Mouse (Mus musculus): ENCODE results near the gene Atp8a2.

The Atp8a2 gene

GRCm38 (mm10) chr14:60163367-60163766, 33.6 kb downstream of the Atp8a2 start:
- no peak for DNase-seq (ENCODE audit: low read depth in 2 of 2, low spot score in 2 of 2)

GRCm38 (mm10) chr14:60152373-60152772, 44.6 kb downstream of the Atp8a2 start:
- no peak for DNase-seq (ENCODE audit: low read depth in 2 of 2, low spot score in 2 of 2)

- DNase-seq (ENCODE audit: low read depth in 2 of 2, low spot score in 2 of 2), result no peak
Observed at GRCm38 (mm10) chr14:60148893-60149292, 48.1 kb downstream of the Atp8a2 start.

GRCm38 (mm10) chr14:60143234-60143633, 53.7 kb downstream of the Atp8a2 start:
- DNase-seq (ENCODE audit: low read depth in 2 of 2, low spot score in 2 of 2), result no peak

- peak in 1 of 2 experiments; percentile 52 for DNase-seq (ENCODE audit: low read depth in 2 of 2, low spot score in 2 of 2)
Observed at GRCm38 (mm10) chr14:60138339-60138738, 58.6 kb downstream of the Atp8a2 start.

- no peak for DNase-seq (ENCODE audit: low read depth in 2 of 2, low spot score in 2 of 2)
Observed at GRCm38 (mm10) chr14:60137812-60138211, 59.2 kb downstream of the Atp8a2 start.

GRCm38 (mm10) chr14:60135801-60136200, 61.2 kb downstream of the Atp8a2 start:
- no peak for DNase-seq (ENCODE audit: low read depth in 2 of 2, low spot score in 2 of 2)

- no peak for DNase-seq (ENCODE audit: low read depth in 2 of 2, low spot score in 2 of 2)
Observed at GRCm38 (mm10) chr14:60134720-60135119, 62.3 kb downstream of the Atp8a2 start.

GRCm38 (mm10) chr14:60131196-60131876, 65.6 kb downstream of the Atp8a2 start:
- peak; percentile 23 to 35 for DNase-seq (ENCODE audit: low read depth in 2 of 2, low spot score in 2 of 2)

GRCm38 (mm10) chr14:60129564-60129963, 67.4 kb downstream of the Atp8a2 start:
- peak; percentile 80 to 86 for DNase-seq (ENCODE audit: low read depth in 2 of 2, low spot score in 2 of 2)

GRCm38 (mm10) chr14:60125202-60125601, 71.8 kb downstream of the Atp8a2 start:
- DNase-seq (ENCODE audit: low read depth in 2 of 2, low spot score in 2 of 2), result no peak

- DNase-seq (ENCODE audit: low read depth in 2 of 2, low spot score in 2 of 2), result no peak
Observed at GRCm38 (mm10) chr14:60121572-60121971, 75.4 kb downstream of the Atp8a2 start.

- peak; percentile 55 to 65 for DNase-seq (ENCODE audit: low read depth in 2 of 2, low spot score in 2 of 2)
Observed at GRCm38 (mm10) chr14:60117792-60118585, 79.0 kb downstream of the Atp8a2 start.

- peak; percentile 28 to 42 for DNase-seq (ENCODE audit: low read depth in 2 of 2, low spot score in 2 of 2)
Observed at GRCm38 (mm10) chr14:60086808-60087725, 109.9 kb downstream of the Atp8a2 start.

- DNase-seq (ENCODE audit: low read depth in 2 of 2, low spot score in 2 of 2), result no peak
Observed at GRCm38 (mm10) chr14:60086254-60086807, 110.6 kb downstream of the Atp8a2 start.

GRCm38 (mm10) chr14:60082771-60083170, 114.2 kb downstream of the Atp8a2 start:
- no peak for DNase-seq (ENCODE audit: low read depth in 2 of 2, low spot score in 2 of 2)

GRCm38 (mm10) chr14:60072496-60072895, 124.5 kb downstream of the Atp8a2 start:
- DNase-seq (ENCODE audit: low read depth in 2 of 2, low spot score in 2 of 2), result peak; percentile 26 to 54

- no peak for DNase-seq (ENCODE audit: low read depth in 2 of 2, low spot score in 2 of 2)
Observed at GRCm38 (mm10) chr14:60065186-60065585, 131.8 kb downstream of the Atp8a2 start.

- DNase-seq (ENCODE audit: low read depth in 2 of 2, low spot score in 2 of 2), result no peak
Observed at GRCm38 (mm10) chr14:60061023-60061422, 136.0 kb downstream of the Atp8a2 start.

- no peak for DNase-seq (ENCODE audit: low read depth in 2 of 2, low spot score in 2 of 2)
Observed at GRCm38 (mm10) chr14:60058867-60059266, 138.1 kb downstream of the Atp8a2 start.

GRCm38 (mm10) chr14:60055231-60055630, 141.7 kb downstream of the Atp8a2 start:
- no peak for DNase-seq (ENCODE audit: low read depth in 2 of 2, low spot score in 2 of 2)
